Mouse (Mus musculus) embryonic fibroblast, embryonic 13.5 days (primary cell): Measurements from ENCODE around the gene Fam219a. TPM values are rescaled to one million over a fixed set of nuclear protein-coding genes. Genes with fewer than 3 reads are reported as not detected.

Experiments
- H3K27ac ChIP-seq: 2 replicates; pipeline ENCODE4 v1.5.1; 2012; ENCODE audit warnings: low read length, control low read depth, inconsistent platforms; ENCODE audit not compliant: insufficient read depth
- H3K4me1 ChIP-seq: 2 replicates; pipeline ENCODE4 v1.6.1; 2011; ENCODE audit warnings: low read length; ENCODE audit not compliant: control insufficient read depth, insufficient read depth
- H3K4me3 ChIP-seq: 2 replicates; pipeline ENCODE4 v1.5.1; 2011; ENCODE audit warnings: mild to moderate bottlenecking, control low read depth, low read length; ENCODE audit not compliant: insufficient read depth
- CTCF ChIP-seq: IDR thresholded peaks from 2 replicates; pipeline ENCODE4 v1.5.1; 2011; ENCODE audit warnings: mild to moderate bottlenecking, control low read depth, low read length, moderate library complexity, borderline replicate concordance; ENCODE audit not compliant: insufficient read depth
- POLR2A ChIP-seq: IDR thresholded peaks from 2 replicates; pipeline ENCODE4 v1.6.1; 2011; ENCODE audit warnings: low read depth, mild to moderate bottlenecking, control low read depth, low read length, moderate library complexity
- polyA plus RNA-seq: library from polyadenylated mRNA; stranded (reverse); fragments of >200 nt; gene quantifications from 2 replicates; pipeline ENCODE4 v1.2.4, GENCODE M21; 2011; ENCODE audit warnings: low read depth; ENCODE audit not compliant: missing spikeins, insufficient read length

Gene Fam219a
- polyA plus RNA-seq, 1 experiment: 11.4 TPM

GRCm38 (mm10) chr4:41497995-41498845 lies 71.1 kb downstream of the Fam219a start:
- Histone ChIP-seq H3K4me3 (no peak overlapping the region), H3K27ac (no peak overlapping the region), H3K4me1 (no peaks in the 10 kb centered on the region)
- TF ChIP-seq POLR2A (no peak), CTCF (no peak)

GRCm38 (mm10) chr4:41497579-41497978 lies 71.8 kb downstream of the Fam219a start:
- no peak overlapping the region for H3K27ac ChIP-seq
- TF ChIP-seq POLR2A (no peak), CTCF (peak; percentile 44; the same call in 1 of the 2 replicates)
- no peak overlapping the region for H3K4me3 ChIP-seq
- no peaks in the 10 kb centered on the region for H3K4me1 ChIP-seq

- Histone ChIP-seq H3K4me3 (no peak overlapping the region), H3K27ac (no peak overlapping the region), H3K4me1 (no peaks in the 10 kb centered on the region)
- TF ChIP-seq CTCF: no peak
- TF ChIP-seq POLR2A: no peak
Observed at GRCm38 (mm10) chr4:41497046-41497445, 72.3 kb downstream of the Fam219a start.

GRCm38 (mm10) chr4:41495850-41496249 lies 73.5 kb downstream of the Fam219a start:
- H3K4me1 ChIP-seq: no peaks in the 10 kb centered on the region
- H3K4me3 ChIP-seq: no peak overlapping the region
- H3K27ac ChIP-seq: no peak overlapping the region
- no peak for TF ChIP-seq CTCF
- no peak for TF ChIP-seq POLR2A

DNA sequence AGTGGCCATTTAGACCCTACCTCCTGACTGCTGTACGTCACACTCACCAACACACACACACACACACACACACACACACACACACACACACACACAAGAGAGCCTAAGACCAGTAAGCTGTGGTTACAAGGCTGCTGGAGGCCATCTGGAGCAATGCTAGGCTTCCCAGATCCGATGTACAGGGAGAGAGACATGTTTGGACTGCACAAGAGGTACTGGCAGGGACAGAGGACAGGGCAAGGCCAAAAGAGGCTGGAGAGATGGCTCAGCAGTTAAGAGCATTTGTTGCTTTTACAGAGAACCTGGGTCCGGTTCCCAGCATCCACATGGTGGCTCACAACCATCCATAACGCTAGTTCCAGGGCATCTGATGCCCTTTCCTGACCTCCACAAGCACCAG lies 74.3 kb downstream of the Fam219a start:
- no peaks in the 10 kb centered on the region for H3K4me1 ChIP-seq
- H3K4me3 ChIP-seq: no peak overlapping the region
- TF ChIP-seq POLR2A: no peak
- TF ChIP-seq CTCF: no peak
- no peak overlapping the region for H3K27ac ChIP-seq

- no peak for TF ChIP-seq CTCF
- TF ChIP-seq POLR2A: no peak
- Histone ChIP-seq H3K4me3 (no peak overlapping the region), H3K4me1 (no peaks in the 10 kb centered on the region), H3K27ac (no peak overlapping the region)
Observed at GRCm38 (mm10) chr4:41494378-41494777, 75.0 kb downstream of the Fam219a start.

DNA sequence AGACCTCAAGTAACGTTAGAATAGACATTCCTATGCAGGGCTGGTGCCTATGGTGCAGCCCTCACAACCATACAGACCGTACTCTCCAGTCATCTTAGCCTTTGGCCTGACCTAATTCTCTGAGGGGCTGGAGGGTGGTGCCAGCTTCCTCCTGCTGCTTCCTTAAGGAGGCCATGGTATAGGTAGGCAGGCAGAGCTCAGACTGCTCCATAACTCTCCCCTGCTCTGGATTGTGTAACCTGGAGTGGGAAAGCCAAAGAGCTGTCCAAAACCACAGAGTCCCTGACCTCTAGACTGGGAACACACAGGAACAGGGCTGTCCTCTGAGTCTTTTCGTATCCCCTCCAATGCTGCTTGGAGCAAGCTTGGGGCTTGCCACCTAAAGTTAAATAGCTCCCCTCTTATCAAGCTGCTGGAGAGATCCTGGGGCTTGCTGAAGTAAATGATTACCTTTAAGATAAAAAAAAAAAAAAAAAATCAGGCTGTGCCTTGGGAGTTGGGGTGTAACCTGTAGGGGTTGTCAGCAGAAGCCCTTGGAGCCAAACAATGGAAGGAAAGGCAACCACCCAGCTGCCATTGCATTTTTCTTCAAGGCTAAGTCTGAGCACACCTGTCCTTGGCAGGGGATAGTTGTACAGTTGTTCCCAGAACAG lies 75.7 kb downstream of the Fam219a start:
- TF ChIP-seq POLR2A (no peak), CTCF (no peak)
- Histone ChIP-seq H3K4me3 (no peak overlapping the region), H3K27ac (no peak overlapping the region), H3K4me1 (no peaks in the 10 kb centered on the region)

DNA sequence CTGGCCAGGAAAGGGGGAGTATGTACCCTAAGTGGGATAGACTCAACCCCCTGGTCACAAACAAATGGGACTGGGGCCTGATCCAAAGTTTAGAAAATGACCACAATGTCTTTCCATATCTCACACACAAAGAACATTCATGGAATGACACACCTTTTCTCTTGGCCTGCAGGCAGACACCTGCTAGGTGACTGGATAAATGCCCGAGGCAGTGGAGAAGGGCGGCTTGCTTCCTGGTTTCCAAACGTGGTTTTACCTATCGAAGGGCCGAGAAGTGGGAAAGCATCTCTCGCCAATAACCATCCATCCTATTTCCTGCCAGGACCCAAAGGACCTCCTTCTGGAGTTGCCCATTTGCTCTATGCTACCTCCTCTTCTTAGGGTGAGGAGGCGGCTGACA lies 76.4 kb downstream of the Fam219a start:
- H3K27ac ChIP-seq: no peak overlapping the region
- H3K4me1 ChIP-seq: no peaks in the 10 kb centered on the region
- no peak for TF ChIP-seq CTCF
- no peak for TF ChIP-seq POLR2A
- H3K4me3 ChIP-seq: no peak overlapping the region

- no peak overlapping the region for H3K27ac ChIP-seq
- H3K4me3 ChIP-seq: no peak overlapping the region
- no peaks in the 10 kb centered on the region for H3K4me1 ChIP-seq
- TF ChIP-seq CTCF (no peak), POLR2A (no peak)
Observed at GRCm38 (mm10) chr4:41481601-41482017, 87.7 kb downstream of the Fam219a start.

GRCm38 (mm10) chr4:41480254-41480653 lies 89.1 kb downstream of the Fam219a start:
- H3K4me1 ChIP-seq: no peaks in the 10 kb centered on the region
- no peak for TF ChIP-seq CTCF
- TF ChIP-seq POLR2A: no peak
- H3K27ac ChIP-seq: no peak overlapping the region
- no peak overlapping the region for H3K4me3 ChIP-seq
